Mouse (Mus musculus): ENCODE measurements around the gene Fah. TPM values are rescaled to one million over a fixed set of nuclear protein-coding genes. Genes with fewer than 3 reads are reported as not detected.

The Fah gene
- polyA plus RNA-seq, 1 experiment, result 16.6 TPM

DNA sequence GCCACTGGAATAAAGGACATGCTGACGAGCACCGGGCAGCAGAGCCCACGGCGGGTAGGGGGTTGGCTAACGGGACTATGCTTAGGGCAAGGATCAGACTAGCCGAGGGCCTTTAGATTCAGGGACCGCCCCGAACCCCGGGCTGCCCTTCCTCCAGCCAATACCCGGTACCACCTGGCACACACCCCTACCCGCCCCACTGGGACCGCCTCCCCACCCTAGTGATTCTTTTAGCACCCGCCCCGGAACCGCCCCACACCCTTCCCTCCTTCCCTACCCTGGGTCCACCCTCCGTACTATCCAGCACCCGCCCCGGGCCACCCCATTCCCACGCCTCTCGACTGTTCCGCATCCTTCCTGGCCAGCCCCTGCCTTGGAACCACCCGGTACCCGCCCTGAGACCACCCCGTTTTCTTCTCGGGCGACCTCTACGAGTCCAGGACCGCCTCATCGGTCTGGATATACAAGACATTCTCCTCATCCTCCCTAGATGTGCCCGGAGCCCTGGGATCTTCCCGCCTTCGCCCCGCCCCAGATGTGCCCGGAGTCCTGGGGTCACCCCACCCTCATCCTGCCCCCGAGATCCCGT is 724 bp downstream of the Fah start:
- Histone ChIP-seq H3K27ac (ENCODE audit: control insufficient read depth, insufficient read depth, low read depth, low read length, poor library complexity) (no peak overlapping the region; the same call in 1 of the 2 replicates), H3K4me3 (replicated peaks; ENCODE audit: control insufficient read depth, low read depth, low read length) (peak overlapping the region; percentile 69), H3K4me1 (ENCODE audit: control insufficient read depth, insufficient read depth, low read length) (peaks cover 3% of the 10 kb centered on the region; the same call in 1 of the 2 replicates)
- WGBS, result 2% methylated on average over 36 of the region's 36 CpGs
- no peak for TF ChIP-seq POLR2A (IDR thresholded peaks at IDR 0.05; ENCODE audit: borderline replicate concordance, control insufficient read depth, low read depth, low read length)
- TF ChIP-seq CTCF (IDR thresholded peaks at IDR 0.05; ENCODE audit: control insufficient read depth, insufficient read depth, low read length), result no peak

DNA sequence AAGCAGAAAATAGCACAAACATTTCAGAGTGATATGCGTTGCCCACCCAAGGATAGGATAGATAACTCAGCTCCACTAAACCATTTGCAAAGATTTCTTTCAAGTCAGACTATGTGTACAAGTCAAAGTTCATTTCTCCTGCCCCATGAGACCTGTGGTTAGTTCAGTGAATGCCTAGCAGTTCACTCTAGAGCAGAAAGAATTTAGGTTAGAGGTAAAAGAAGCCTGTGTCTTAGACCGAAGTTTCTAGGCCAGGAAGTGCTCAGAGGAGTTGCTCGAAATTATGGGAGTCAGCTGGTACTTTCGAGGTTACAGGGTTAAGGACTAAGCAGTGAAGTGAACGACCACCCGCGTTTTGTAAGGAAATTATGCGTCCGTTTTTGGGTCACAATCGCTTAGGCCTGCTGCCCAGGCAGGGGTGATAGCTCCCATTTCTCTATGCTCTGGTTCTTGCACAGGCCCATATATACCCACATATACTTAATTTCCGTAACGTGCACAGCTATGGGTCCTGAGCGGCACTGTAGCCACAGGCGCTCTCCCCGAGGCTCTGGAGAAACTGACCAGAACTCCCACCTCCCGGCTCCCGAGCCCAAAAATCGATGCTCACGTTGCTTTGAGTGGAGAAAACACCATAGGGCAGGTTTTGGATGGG is 1.4 kb downstream of the Fah start:
- Histone ChIP-seq H3K4me3 (replicated peaks; ENCODE audit: control insufficient read depth, low read depth, low read length) (peak overlapping the region; percentile 69), H3K27ac (ENCODE audit: control insufficient read depth, insufficient read depth, low read depth, low read length, poor library complexity) (no peak overlapping the region), H3K4me1 (ENCODE audit: control insufficient read depth, insufficient read depth, low read length) (peaks cover 3% of the 10 kb centered on the region; the same call in 1 of the 2 replicates)
- TF ChIP-seq POLR2A (IDR thresholded peaks at IDR 0.05; ENCODE audit: borderline replicate concordance, control insufficient read depth, low read depth, low read length), result no peak
- no peak for TF ChIP-seq CTCF (IDR thresholded peaks at IDR 0.05; ENCODE audit: control insufficient read depth, insufficient read depth, low read length)
- 7% methylated on average over 19 of the region's 19 CpGs for WGBS

DNA sequence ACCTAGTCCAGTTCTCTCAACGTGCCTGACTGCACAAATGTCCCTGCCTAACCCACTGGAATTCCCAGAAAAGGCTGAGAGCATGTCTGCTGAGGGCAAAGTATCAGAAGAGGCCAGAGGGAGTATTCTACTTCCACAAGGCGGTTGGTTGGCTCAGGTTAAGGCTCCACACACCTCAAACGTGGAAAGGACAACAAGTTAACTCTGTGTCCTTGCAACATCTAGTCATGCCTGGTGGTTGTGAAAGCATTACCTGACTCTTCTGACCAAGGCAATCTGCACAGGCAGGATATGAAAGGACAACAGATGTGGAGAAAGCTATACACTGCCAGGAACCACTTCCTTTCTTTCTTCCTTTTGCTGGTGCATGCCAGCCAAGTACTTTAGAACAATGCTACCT is 2.0 kb downstream of the Fah start:
- Histone ChIP-seq H3K4me1 (ENCODE audit: control insufficient read depth, insufficient read depth, low read length) (peaks cover 3% of the 10 kb centered on the region; the same call in 1 of the 2 replicates), H3K4me3 (replicated peaks; ENCODE audit: control insufficient read depth, low read depth, low read length) (no peak overlapping the region), H3K27ac (ENCODE audit: control insufficient read depth, insufficient read depth, low read depth, low read length, poor library complexity) (no peak overlapping the region)
- TF ChIP-seq CTCF (IDR thresholded peaks at IDR 0.05; ENCODE audit: control insufficient read depth, insufficient read depth, low read length) (no peak), POLR2A (IDR thresholded peaks at IDR 0.05; ENCODE audit: borderline replicate concordance, control insufficient read depth, low read depth, low read length) (no peak)
- WGBS, result 36% methylated on average over 3 of the region's 3 CpGs

DNA sequence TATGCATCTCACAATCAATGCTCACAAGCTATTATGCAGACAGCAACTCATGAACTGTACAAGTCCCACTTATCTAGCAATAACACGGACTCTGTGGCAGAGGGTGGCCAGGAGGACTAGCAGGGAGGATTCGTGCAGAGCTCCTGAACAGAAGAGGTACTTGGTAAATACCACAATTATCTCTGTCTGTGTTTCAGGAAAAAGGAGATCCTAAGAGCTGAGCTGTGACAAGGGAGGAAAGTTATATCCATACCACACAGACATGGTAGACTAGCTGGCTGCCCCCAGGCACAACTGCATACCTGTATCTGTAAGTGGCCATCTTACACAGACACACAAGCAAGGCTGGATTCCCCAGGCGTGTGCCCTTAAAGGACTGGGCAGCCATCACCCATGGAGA is 5.2 kb downstream of the Fah start:
- 73% methylated on average over 3 of the region's 3 CpGs for WGBS
- Histone ChIP-seq H3K4me3 (replicated peaks; ENCODE audit: control insufficient read depth, low read depth, low read length) (no peak overlapping the region), H3K4me1 (ENCODE audit: control insufficient read depth, insufficient read depth, low read length) (peaks cover 3% of the 10 kb centered on the region; the same call in 1 of the 2 replicates), H3K27ac (ENCODE audit: control insufficient read depth, insufficient read depth, low read depth, low read length, poor library complexity) (no peak overlapping the region)
- TF ChIP-seq CTCF (IDR thresholded peaks at IDR 0.05; ENCODE audit: control insufficient read depth, insufficient read depth, low read length) (no peak), POLR2A (IDR thresholded peaks at IDR 0.05; ENCODE audit: borderline replicate concordance, control insufficient read depth, low read depth, low read length) (no peak)

DNA sequence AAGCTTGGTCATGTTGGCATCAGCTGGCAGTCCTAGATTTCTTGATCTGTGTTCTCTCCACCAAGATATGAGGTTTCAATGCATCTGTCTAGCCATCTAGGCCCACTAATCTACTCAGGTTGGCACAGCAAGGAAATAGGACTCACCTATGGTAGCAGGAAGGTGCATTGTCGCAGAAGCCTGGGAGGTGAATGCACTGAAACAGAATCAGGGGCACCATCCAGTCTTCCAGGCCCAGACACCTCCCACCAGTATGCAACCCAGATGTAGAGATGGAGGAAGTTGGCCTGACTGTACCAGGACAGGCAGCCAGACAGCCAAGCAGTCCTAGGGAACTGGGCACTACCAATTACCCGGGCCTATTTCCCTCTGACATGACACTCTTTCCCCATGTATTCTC is 5.9 kb downstream of the Fah start:
- Histone ChIP-seq H3K4me1 (ENCODE audit: control insufficient read depth, insufficient read depth, low read length) (peaks cover 3% of the 10 kb centered on the region; the same call in 1 of the 2 replicates), H3K4me3 (replicated peaks; ENCODE audit: control insufficient read depth, low read depth, low read length) (no peak overlapping the region), H3K27ac (ENCODE audit: control insufficient read depth, insufficient read depth, low read depth, low read length, poor library complexity) (no peak overlapping the region)
- 83% methylated on average over 2 of the region's 2 CpGs for WGBS
- TF ChIP-seq POLR2A (IDR thresholded peaks at IDR 0.05; ENCODE audit: borderline replicate concordance, control insufficient read depth, low read depth, low read length) (no peak), CTCF (IDR thresholded peaks at IDR 0.05; ENCODE audit: control insufficient read depth, insufficient read depth, low read length) (no peak)

DNA sequence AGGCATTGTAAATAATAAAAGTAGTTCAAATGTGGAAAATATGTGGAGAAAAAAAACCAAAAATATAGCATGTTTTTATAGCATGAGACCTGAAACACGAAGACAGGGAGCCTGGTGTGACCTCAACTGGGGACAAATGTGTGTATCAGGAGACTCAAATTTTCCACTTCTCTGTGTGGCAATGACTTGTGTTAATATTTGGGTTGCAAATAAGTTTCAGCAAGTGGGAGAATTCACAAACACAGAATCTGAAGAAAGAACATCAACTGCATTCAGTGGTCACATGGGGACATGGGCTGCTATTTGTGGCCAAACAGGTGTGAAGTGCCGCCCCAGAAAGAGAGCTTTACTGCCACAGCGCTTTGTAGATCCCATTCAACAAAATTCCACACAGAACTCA is 9.9 kb downstream of the Fah start:
- WGBS, result 74% methylated on average over 3 of the region's 3 CpGs
- TF ChIP-seq CTCF (IDR thresholded peaks at IDR 0.05; ENCODE audit: control insufficient read depth, insufficient read depth, low read length) (no peak), POLR2A (IDR thresholded peaks at IDR 0.05; ENCODE audit: borderline replicate concordance, control insufficient read depth, low read depth, low read length) (no peak)
- H3K4me1 ChIP-seq (ENCODE audit: control insufficient read depth, insufficient read depth, low read length), result no peaks in the 10 kb centered on the region
- H3K4me3 ChIP-seq (replicated peaks; ENCODE audit: control insufficient read depth, low read depth, low read length), result no peak overlapping the region
- H3K27ac ChIP-seq (ENCODE audit: control insufficient read depth, insufficient read depth, low read depth, low read length, poor library complexity), result no peak overlapping the region

DNA sequence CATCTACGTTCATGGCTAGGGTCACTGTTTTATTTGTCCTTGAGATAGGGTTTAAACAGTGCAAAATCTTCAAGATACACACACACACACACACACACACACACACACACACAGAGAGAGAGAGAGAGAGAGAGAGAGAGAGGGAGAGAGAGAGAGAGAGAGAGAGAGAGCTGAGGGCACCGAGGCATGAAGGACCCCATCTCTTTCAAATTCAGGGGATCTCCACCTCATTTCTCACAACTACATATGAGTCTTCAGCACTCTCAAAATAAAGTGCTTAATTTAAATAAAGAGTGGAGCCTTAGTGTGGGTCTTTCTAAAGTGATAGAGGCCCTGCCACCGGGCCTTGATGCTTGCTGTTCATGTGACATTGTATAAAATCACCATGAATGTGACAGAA is 10.5 kb downstream of the Fah start:
- TF ChIP-seq POLR2A (IDR thresholded peaks at IDR 0.05; ENCODE audit: borderline replicate concordance, control insufficient read depth, low read depth, low read length) (no peak), CTCF (IDR thresholded peaks at IDR 0.05; ENCODE audit: control insufficient read depth, insufficient read depth, low read length) (no peak)
- Histone ChIP-seq H3K4me3 (replicated peaks; ENCODE audit: control insufficient read depth, low read depth, low read length) (no peak overlapping the region), H3K27ac (ENCODE audit: control insufficient read depth, insufficient read depth, low read depth, low read length, poor library complexity) (no peak overlapping the region), H3K4me1 (ENCODE audit: control insufficient read depth, insufficient read depth, low read length) (no peaks in the 10 kb centered on the region)
- 83% methylated on average over 3 of the region's 3 CpGs for WGBS

DNA sequence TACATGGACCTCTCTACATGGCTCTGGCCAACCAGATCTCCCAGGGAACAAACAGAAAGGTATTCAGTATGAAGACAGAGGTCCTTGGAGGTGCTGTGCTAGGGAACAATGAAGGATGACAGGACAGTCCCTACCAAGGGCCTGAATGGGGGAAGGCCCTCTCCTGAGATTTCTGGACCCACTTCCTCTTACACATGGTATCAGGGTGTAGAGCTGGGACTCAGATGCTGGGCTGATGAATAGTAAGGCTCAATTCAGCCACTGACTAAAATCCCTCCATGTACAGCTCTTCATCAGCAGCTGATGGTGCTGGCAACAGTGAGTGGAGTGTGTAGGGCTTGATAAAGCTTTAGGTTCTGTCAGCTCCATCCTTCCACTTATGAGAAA is 11.6 kb downstream of the Fah start:
- Histone ChIP-seq H3K4me1 (ENCODE audit: control insufficient read depth, insufficient read depth, low read length) (no peaks in the 10 kb centered on the region), H3K4me3 (replicated peaks; ENCODE audit: control insufficient read depth, low read depth, low read length) (no peak overlapping the region), H3K27ac (ENCODE audit: control insufficient read depth, insufficient read depth, low read depth, low read length, poor library complexity) (no peak overlapping the region)
- TF ChIP-seq POLR2A (IDR thresholded peaks at IDR 0.05; ENCODE audit: borderline replicate concordance, control insufficient read depth, low read depth, low read length) (no peak), CTCF (IDR thresholded peaks at IDR 0.05; ENCODE audit: control insufficient read depth, insufficient read depth, low read length) (no peak)
